Mouse (Mus musculus) lung, embryonic 16.5 days (tissue): ENCODE data around the gene Wnt10b. TPM values are rescaled to one million over a fixed set of nuclear protein-coding genes. Genes with fewer than 3 reads are reported as not detected.
"Not testable (repeated sequence)": the region's sequence is repeated elsewhere in the genome, so short reads cannot be mapped to it uniquely, and the experiment has no call there.

Experiments used
- ATAC-seq: fragments of 200-750 bp; cut with Nextera tagmentation; 2 replicates; pipeline ENCODE4 v1.8.0; 2017; ENCODE audit warnings: low read depth, mild to moderate bottlenecking, moderate library complexity
- H3K27ac ChIP-seq: fragments of 300-500 bp; sonication (generic); 2 replicates; pipeline ENCODE4 v1.5.1; 2014; ENCODE audit warnings: mild to moderate bottlenecking, control low read depth, low read length
- H3K27me3 ChIP-seq: fragments of 300-500 bp; sonication (generic); 2 replicates; pipeline ENCODE4 v1.6.1; 2014; ENCODE audit warnings: low read depth, low read length, mixed read lengths; ENCODE audit not compliant: control insufficient read depth, insufficient read depth
- H3K36me3 ChIP-seq: fragments of 300-500 bp; sonication (generic); 2 replicates; pipeline ENCODE4 v1.6.1; 2014; ENCODE audit warnings: low read length; ENCODE audit not compliant: control insufficient read depth, insufficient read depth
- H3K4me1 ChIP-seq: fragments of 300-500 bp; sonication (generic); replicated peaks from 2 replicates; pipeline ENCODE4 v1.6.1; 2014; ENCODE audit warnings: low read length, mixed read lengths; ENCODE audit not compliant: control insufficient read depth, insufficient read depth
- H3K4me2 ChIP-seq: fragments of 300-500 bp; sonication (generic); 2 replicates; pipeline ENCODE4 v1.6.1; 2014; ENCODE audit warnings: low read depth, low read length, control low read depth
- H3K4me3 ChIP-seq: fragments of 300-500 bp; sonication (generic); 2 replicates; pipeline ENCODE4 v1.5.1; 2014; ENCODE audit warnings: mild to moderate bottlenecking, low read length, control low read depth
- H3K9ac ChIP-seq: fragments of 300-500 bp; sonication (generic); 2 replicates; pipeline ENCODE4 v1.6.1; 2014; ENCODE audit warnings: low read length, control low read depth
- H3K9me3 ChIP-seq: fragments of 300-500 bp; sonication (generic); 2 replicates; pipeline ENCODE4 v1.6.1; 2016; ENCODE audit warnings: low read length; ENCODE audit not compliant: control insufficient read depth
- WGBS: fragments of 180-500 bp; shearing (Covaris S2); extraction: QIAGEN DNeasy Blood & Tissue Kit; methylation state at CpG from one replicate; pipeline ENCODE4 v1.1.7; 2014; 5-methylcytosine and 5-hydroxymethylcytosine counted together
- polyA plus RNA-seq: library from polyadenylated mRNA; unstranded; fragments of >200 nt; fragmentation: Nextera tagmentation; extraction: Ambion mirVana; gene quantifications from 2 replicates; pipeline ENCODE4 v1.2.1, GENCODE M21; 2015

Gene Wnt10b
- 0.13 and 0.23 TPM in 2 replicates for polyA plus RNA-seq

DNA sequence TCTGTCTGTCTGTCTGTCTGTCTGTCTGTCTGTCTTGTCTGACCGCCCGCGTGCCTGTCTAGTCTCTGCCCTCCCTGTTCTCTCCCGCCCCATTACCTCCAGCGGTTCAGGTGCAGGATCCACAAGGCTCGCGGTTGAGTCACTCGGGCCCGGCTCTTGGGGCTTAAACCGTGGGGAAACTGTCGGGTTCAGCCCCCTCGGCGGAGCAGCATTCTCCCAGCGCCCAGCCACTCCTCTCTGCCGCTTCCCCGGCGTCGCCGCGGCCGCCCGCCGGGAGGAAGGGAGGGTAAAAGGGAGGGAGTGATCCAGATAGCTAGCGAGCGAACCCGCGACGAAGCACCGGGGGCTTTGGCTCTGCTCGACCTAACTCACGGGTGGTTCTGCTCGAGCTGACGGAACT, at the start of gene Wnt10b:
Gene Wnt10b (minus strand): TSS at position 389 of the 400 bp plus-strand sequence.
- ATAC-seq: no peak

DNA sequence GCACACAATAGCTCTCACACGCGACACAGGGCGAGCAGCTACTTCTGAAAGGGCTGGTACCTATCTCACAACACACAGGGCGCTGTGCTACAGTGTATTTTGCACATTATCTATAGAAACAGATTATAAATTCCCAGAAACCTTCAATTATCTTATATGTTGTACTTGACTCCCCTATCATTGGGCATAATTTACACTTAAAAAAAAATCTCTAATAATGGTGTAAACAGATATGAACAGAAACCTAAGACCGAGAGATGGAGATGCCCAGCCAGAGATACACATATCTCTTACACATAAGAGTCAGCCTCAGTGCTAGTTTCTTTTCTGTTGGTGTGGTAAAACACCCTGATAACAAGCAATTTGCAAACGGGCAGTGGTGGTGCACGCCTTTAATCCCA, 49.7 kb upstream of the Wnt10b start:
- H3K36me3 ChIP-seq: peaks cover 17% of the 10 kb centered on the region
- 81% methylated on average over 7 of the region's 7 CpGs for WGBS
- H3K27me3 ChIP-seq: no peaks in the 10 kb centered on the region
- no peak overlapping the region for H3K9ac ChIP-seq
- H3K27ac ChIP-seq: no peak overlapping the region
- H3K4me2 ChIP-seq: no peak overlapping the region
- H3K9me3 ChIP-seq: no peaks in the 10 kb centered on the region
- no peak for ATAC-seq
- H3K4me1 ChIP-seq: peaks cover 19% of the 10 kb centered on the region
- H3K4me3 ChIP-seq: no peak overlapping the region

More for the DNA sequence above, at the start of gene Wnt10b:
- Histone ChIP-seq H3K36me3 (no peaks in the 10 kb centered on the region), H3K4me2 (peak within 1 kb of the TSS; percentile 40), H3K27me3 (peaks cover 88% of the 10 kb centered on the region), H3K4me1 (peaks cover 20% of the 10 kb centered on the region), H3K4me3 (peak within 1 kb of the TSS; percentile 10), H3K9ac (no peak within 1 kb of the TSS), H3K27ac (no peak within 1 kb of the TSS), H3K9me3 (no peaks in the 10 kb centered on the region)
- under 1% methylated on average over 31 of the region's 33 CpGs for WGBS

DNA sequence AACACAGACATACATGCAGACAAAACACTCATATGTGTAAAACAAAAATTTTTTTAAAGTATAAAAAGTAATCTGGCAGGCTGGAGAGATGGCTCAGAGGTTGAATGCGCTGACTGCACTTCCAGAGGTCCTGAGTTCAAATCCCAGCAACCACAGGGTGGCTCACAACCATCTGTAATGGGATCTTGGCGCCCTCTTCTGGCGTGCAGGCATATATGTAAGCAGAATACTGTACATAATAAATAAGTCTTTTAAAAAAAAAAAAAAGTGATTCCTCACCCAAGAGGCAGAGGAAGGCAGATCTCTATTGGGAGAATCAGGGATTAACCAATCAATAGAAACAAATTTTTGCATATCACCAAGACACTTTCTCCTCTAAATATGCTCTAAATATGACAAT, 45.5 kb upstream of the Wnt10b start:
- 63% methylated on average over 3 of the region's 3 CpGs for WGBS
- no peaks in the 10 kb centered on the region for H3K9me3 ChIP-seq
- peaks cover 17% of the 10 kb centered on the region for H3K36me3 ChIP-seq
- no peaks in the 10 kb centered on the region for H3K4me1 ChIP-seq
- no peak for ATAC-seq
- no peak overlapping the region for H3K4me2 ChIP-seq
- H3K4me3 ChIP-seq: no peak overlapping the region
- H3K27ac ChIP-seq: no peak overlapping the region
- H3K27me3 ChIP-seq: no peaks in the 10 kb centered on the region
- H3K9ac ChIP-seq: no peak overlapping the region

DNA sequence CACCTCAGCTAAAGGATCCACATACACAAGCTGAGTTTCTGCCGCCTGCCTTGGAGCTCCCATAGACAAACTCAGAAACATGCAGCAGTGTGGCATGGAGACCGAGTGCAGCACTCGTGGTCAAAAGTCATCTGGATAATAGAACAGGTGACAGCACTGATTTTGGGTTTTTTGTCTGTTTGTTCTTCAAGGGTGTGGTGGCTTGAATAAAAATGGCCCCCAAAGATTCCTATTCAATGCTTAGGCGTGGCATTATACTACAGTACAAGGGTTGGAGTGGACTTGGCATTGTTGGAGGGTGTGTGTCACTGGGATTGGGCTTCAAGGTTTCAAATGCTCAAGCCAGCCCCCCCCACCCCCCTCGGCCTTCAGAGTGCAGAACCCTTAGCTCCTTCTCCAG, 44.2 kb upstream of the Wnt10b start:
- no peak overlapping the region for H3K27ac ChIP-seq
- no peak overlapping the region for H3K9ac ChIP-seq
- no peaks in the 10 kb centered on the region for H3K9me3 ChIP-seq
- H3K4me2 ChIP-seq: no peak overlapping the region
- 92% methylated on average over 5 of the region's 5 CpGs for WGBS
- H3K36me3 ChIP-seq: peaks cover 14% of the 10 kb centered on the region
- ATAC-seq: no peak
- no peaks in the 10 kb centered on the region for H3K27me3 ChIP-seq
- no peaks in the 10 kb centered on the region for H3K4me1 ChIP-seq
- H3K4me3 ChIP-seq: no peak overlapping the region

DNA sequence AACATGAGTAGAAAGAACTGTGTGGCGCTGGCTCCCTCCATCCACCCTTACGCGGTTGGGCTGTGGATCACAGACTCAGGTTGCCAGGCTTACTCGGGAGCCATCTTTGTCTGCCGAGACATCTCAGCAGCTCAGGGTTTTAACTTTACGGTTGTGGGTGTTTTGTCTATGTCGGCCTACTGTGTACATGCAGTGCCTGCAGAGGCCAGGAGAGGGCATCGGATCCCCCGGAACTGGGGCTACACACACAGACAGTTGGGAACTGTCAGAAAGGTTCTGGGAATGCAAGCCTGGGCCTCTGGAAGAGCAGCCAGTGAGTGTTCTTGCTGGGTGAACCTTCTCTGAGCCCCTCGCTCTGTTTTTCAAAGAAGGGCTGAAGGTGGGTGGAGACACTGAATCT, 43.5 kb upstream of the Wnt10b start:
- peaks cover 14% of the 10 kb centered on the region for H3K36me3 ChIP-seq
- H3K4me1 ChIP-seq: no peaks in the 10 kb centered on the region
- H3K27ac ChIP-seq: no peak overlapping the region
- ATAC-seq: no peak
- no peaks in the 10 kb centered on the region for H3K9me3 ChIP-seq
- H3K4me3 ChIP-seq: no peak overlapping the region
- WGBS: 37% methylated on average over 10 of the region's 10 CpGs
- H3K27me3 ChIP-seq: no peaks in the 10 kb centered on the region
- H3K9ac ChIP-seq: no peak overlapping the region
- H3K4me2 ChIP-seq: no peak overlapping the region

DNA sequence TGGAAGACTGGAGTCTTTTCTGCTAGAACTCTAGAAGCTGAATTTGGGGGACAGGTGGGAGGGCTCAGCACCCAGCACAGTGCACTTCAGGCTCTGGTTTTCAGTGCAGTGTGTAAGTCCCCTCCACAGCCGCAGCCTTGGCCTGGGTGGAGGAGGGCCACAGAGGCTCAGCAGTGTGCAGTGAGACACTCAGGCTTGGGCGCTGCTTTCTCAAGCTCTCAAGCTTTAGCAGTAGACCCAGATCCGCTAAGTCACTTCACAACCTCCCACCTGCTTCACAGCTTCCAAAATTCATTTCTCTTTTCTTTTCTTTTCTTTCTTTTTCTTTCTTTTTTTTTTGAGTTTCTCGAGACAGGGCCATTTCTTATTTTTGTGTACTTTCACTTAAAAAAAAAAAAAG, 43.0 kb upstream of the Wnt10b start:
- H3K4me3 ChIP-seq: no peak overlapping the region
- no peak overlapping the region for H3K27ac ChIP-seq
- no peak overlapping the region for H3K9ac ChIP-seq
- peaks cover 14% of the 10 kb centered on the region for H3K36me3 ChIP-seq
- H3K9me3 ChIP-seq: no peaks in the 10 kb centered on the region
- ATAC-seq: no peak
- 85% methylated on average over 4 of the region's 4 CpGs for WGBS
- no peak overlapping the region for H3K4me2 ChIP-seq
- H3K27me3 ChIP-seq: no peaks in the 10 kb centered on the region
- no peaks in the 10 kb centered on the region for H3K4me1 ChIP-seq

DNA sequence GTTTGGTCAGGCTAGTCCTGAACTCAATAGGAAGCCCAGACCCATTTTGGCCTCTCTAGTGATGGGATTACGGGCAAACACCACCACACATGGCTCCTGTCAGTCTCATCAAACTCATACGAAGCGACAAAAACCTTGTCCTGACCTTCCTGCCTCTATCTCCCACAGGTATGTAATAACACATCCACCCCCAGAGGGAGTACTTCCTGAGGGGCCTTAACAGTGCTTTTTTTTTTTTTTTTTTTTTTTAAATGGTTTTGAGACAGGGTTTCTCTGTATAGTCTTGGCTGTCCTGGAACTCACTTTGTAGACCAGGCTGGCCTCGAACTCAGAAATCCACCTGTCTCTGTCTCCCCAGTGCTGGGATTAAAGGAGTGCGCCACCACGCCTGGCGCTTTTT, 40.2 kb upstream of the Wnt10b start:
- WGBS: 89% methylated on average over 7 of the region's 7 CpGs

DNA sequence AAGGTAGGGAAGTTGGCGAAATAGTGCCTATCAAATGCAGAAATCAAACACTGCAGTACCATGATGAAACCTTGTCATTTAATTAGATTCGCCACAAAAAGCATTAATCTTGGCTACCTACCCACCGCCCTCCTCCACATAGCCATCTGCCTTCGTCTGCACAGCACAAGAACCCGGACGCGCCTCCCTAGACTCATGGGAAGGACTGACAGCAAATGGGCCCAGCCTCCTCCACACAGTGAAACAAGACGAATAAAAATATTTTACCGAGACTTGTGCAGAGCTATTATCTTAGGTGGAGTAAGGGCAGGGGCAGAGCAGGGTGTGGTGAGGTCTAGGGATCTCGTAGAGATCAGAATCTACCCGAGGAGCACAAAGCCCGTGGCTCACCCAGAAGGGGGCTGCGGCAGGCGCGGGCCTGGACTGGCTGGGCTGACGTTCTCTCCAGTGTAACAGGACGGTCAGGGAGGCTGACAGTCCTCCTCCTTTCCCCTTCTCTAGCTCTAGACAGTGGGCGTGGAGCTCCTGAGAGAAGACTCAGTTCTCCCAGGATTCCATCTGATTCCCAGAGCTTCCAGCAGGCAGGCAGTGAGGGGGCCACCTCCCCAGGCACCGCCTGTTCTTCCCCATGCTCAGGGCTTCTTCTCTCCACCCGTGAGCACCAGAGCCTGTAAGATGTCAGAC, 34.9 kb upstream of the Wnt10b start:
- Histone ChIP-seq H3K9me3 (no peaks in the 10 kb centered on the region), H3K9ac (no peak overlapping the region), H3K36me3 (peaks cover 22% of the 10 kb centered on the region), H3K4me2 (no peak overlapping the region), H3K27ac (no peak overlapping the region), H3K4me3 (no peak overlapping the region), H3K27me3 (peaks cover 24% of the 10 kb centered on the region), H3K4me1 (peaks cover 7% of the 10 kb centered on the region)
- WGBS: 87% methylated on average over 20 of the region's 20 CpGs
- no peak for ATAC-seq

More for the DNA sequence above, 40.2 kb upstream of the Wnt10b start:
- Histone ChIP-seq H3K4me3 (no peak overlapping the region), H3K27ac (no peak overlapping the region), H3K9ac (no peak overlapping the region), H3K4me2 (no peak overlapping the region), H3K9me3 (no peaks in the 10 kb centered on the region), H3K36me3 (peaks cover 8% of the 10 kb centered on the region), H3K27me3 (no peaks in the 10 kb centered on the region), H3K4me1 (no peaks in the 10 kb centered on the region)
- ATAC-seq: no peak

DNA sequence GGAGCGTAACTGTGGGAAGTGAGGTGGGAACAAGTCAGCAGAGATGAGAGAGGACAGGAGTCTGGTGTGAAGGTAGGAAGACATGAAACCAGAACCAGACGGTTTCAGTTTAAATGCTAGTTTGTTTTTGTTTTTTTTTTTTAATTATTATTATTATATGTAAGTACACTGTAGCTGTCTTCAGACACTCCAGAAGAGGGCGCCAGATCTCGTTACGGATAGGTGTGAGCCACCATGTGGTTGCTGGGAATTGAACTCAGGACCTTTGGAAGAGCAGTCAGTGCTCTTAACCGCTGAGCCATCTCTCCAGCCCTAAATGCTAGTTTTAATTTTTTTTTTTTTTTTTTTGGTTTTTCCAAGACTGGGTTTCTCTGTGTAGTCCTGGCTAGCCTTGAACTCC, 32.3 kb upstream of the Wnt10b start:
- H3K27ac ChIP-seq, H3K9me3 ChIP-seq, H3K9ac ChIP-seq, ATAC-seq, H3K4me3 ChIP-seq, H3K4me2 ChIP-seq: not testable (repeated sequence)
- peaks cover 27% of the 10 kb centered on the region for H3K4me1 ChIP-seq
- peaks cover 50% of the 10 kb centered on the region for H3K27me3 ChIP-seq
- WGBS: 69% methylated on average over 6 of the region's 6 CpGs
- peaks cover 20% of the 10 kb centered on the region for H3K36me3 ChIP-seq
